Mouse (Mus musculus) lung, postnatal 14 days (tissue): ENCODE measurements at regions not wholly inside any gene's neighbourhood (a gene's known extent, or its start where the extent isn't known, plus 50 kb on each side); places are given as distances from the start of the nearest gene placed in this dataset.

ENCODE experiments used
- DNase-seq: peaks from one replicate; pipeline ENCODE4 v3.0.0; 2021

- no peak for DNase-seq
These were observed 50.2 kb upstream of the Bod1 start for GRCm38 (mm10) chr11:31721908-31722307.

GRCm38 (mm10) chr11:31724506-31724905 is 52.8 kb upstream of the Bod1 start:
- no peak for DNase-seq

- DNase-seq, result no peak
These were observed 54.4 kb upstream of the Bod1 start for GRCm38 (mm10) chr11:31725936-31726647.

GRCm38 (mm10) chr11:31727289-31727688 is 55.6 kb upstream of the Bod1 start:
- DNase-seq, result no peak

- DNase-seq, result peak; percentile 24
These were observed 58.0 kb upstream of the Bod1 start for GRCm38 (mm10) chr11:31729728-31730127.

GRCm38 (mm10) chr11:31730181-31730580 is 58.5 kb upstream of the Bod1 start:
- DNase-seq, result no peak

- no peak for DNase-seq
These were observed 59.0 kb upstream of the Bod1 start for GRCm38 (mm10) chr11:31730680-31731079.

GRCm38 (mm10) chr11:31731459-31731858 is 59.8 kb upstream of the Bod1 start:
- no peak for DNase-seq

GRCm38 (mm10) chr11:31732342-31732741 is 60.7 kb upstream of the Bod1 start:
- DNase-seq, result no peak

GRCm38 (mm10) chr11:31732958-31733357 is 61.3 kb upstream of the Bod1 start:
- DNase-seq, result no peak

GRCm38 (mm10) chr11:31734091-31734490 is 62.4 kb upstream of the Bod1 start:
- no peak for DNase-seq

- DNase-seq, result no peak
These were observed 63.6 kb upstream of the Bod1 start for GRCm38 (mm10) chr11:31735257-31735656.

- DNase-seq, result no peak
These were observed 64.4 kb upstream of the Bod1 start for GRCm38 (mm10) chr11:31736086-31736485.

- no peak for DNase-seq
These were observed 64.9 kb upstream of the Bod1 start for GRCm38 (mm10) chr11:31736556-31737089.

- peak; percentile 65 for DNase-seq
These were observed 66.7 kb upstream of the Bod1 start for GRCm38 (mm10) chr11:31738148-31739021.

- peak; percentile 75 for DNase-seq
These were observed 68.7 kb upstream of the Bod1 start for GRCm38 (mm10) chr11:31740409-31740808.

GRCm38 (mm10) chr11:31742160-31742559 is 70.5 kb upstream of the Bod1 start:
- DNase-seq, result no peak

- DNase-seq, result peak; percentile 30
These were observed 72.5 kb upstream of the Bod1 start for GRCm38 (mm10) chr11:31744076-31744785.

- no peak for DNase-seq
These were observed 73.6 kb upstream of the Bod1 start for GRCm38 (mm10) chr11:31745028-31745865.

GRCm38 (mm10) chr11:31745866-31746248 is 74.2 kb upstream of the Bod1 start:
- DNase-seq, result no peak

- no peak for DNase-seq
These were observed 74.8 kb upstream of the Bod1 start for GRCm38 (mm10) chr11:31746488-31746887.

GRCm38 (mm10) chr11:31746939-31747338 is 75.3 kb upstream of the Bod1 start:
- no peak for DNase-seq
